Mouse (Mus musculus) C2C12 (cell line): ENCODE measurements at regions not wholly inside any gene's neighbourhood (a gene's known extent, or its start where the extent isn't known, plus 50 kb on each side); places are given as distances from the start of the nearest gene placed in this dataset.

Experiments
- FOSL1 ChIP-seq: IDR thresholded peaks from one replicate; pipeline ENCODE4 v1.8.0; 2011; ENCODE audit warnings: mild to moderate bottlenecking, low read length; ENCODE audit not compliant: poor library complexity, insufficient read depth, severe bottlenecking
- MAX ChIP-seq: IDR thresholded peaks from one replicate; pipeline ENCODE4 v1.6.1; 2011; ENCODE audit warnings: mild to moderate bottlenecking, control low read depth

DNA sequence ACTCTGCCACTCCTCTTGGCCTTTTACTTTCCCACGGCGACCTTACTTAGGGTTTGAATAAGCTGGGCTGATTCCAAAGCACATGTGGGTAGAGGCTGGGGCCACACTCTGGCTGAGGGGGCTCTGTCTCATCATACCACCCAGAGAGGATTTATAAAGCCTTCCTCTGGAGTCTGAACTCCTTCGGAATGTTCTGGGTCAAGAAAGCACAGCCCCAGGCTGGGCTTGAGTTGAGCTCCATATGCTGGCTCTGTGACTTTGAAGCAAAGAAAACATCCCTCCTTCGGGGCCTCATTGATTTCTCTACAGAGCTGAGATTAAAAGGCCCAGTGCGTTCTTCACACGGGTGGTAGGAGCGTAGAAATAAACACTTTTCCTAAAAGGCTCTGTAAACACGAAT, 172.3 kb upstream of the Tle3 start:
- TF ChIP-seq MAX (no peak), FOSL1 (no peak)
